15 mouse cellular contexts compared by ENCODE assay signal in genomic region chr7:110463471-110463870, GRCm38 (mm10).
"Had no signal": no experiment of that assay in that cellular context is flagged by ENCODE, and none has a peak within 500 bp of the region (broad histone marks: within the 10 kb centered on the region; RNA-seq: fewer than 3 reads in every experiment).

No protein-coding gene starts in this region.

- H3K36me3 ChIP-seq: limb, embryonic 13.5 days; midbrain, embryonic 15.5 days had no signal

- H3K4me2 ChIP-seq: limb, embryonic 13.5 days; midbrain, embryonic 15.5 days; neural tube, embryonic 12.5 days; stomach, embryonic 15.5 days had no signal

- H3K27me3 ChIP-seq: limb, embryonic 13.5 days; midbrain, embryonic 15.5 days; neural tube, embryonic 12.5 days; stomach, embryonic 15.5 days had no signal

- DNase-seq: kidney, postnatal 36 days; layer of hippocampus, adult 9-11 months; left cerebral cortex, postnatal 4 days; lung, adult 18-20 months; lung, postnatal 36 days; right cerebral cortex, postnatal 14 days; thymus, adult 2 months; thymus, postnatal 25 days had no signal

- H3K4me3 ChIP-seq: limb, embryonic 13.5 days; midbrain, embryonic 10.5 days; midbrain, embryonic 15.5 days; neural tube, embryonic 12.5 days; stomach, embryonic 15.5 days had no signal

- ATAC-seq: midbrain, embryonic 15.5 days had no signal

- H3K9me3 ChIP-seq: limb, embryonic 13.5 days; midbrain, embryonic 10.5 days; midbrain, embryonic 15.5 days; neural tube, embryonic 12.5 days; stomach, embryonic 15.5 days had no signal

- H3K4me1 ChIP-seq: limb, embryonic 13.5 days; midbrain, embryonic 10.5 days; midbrain, embryonic 15.5 days; neural tube, embryonic 12.5 days; stomach, embryonic 15.5 days had no signal

- H3K27ac ChIP-seq: kidney, postnatal 0 days; limb, embryonic 13.5 days; liver, embryonic 14.5 days; midbrain, embryonic 10.5 days; midbrain, embryonic 15.5 days; neural tube, embryonic 12.5 days; stomach, embryonic 15.5 days had no signal

- H3K9ac ChIP-seq: limb, embryonic 13.5 days; liver, embryonic 14.5 days; midbrain, embryonic 15.5 days; neural tube, embryonic 12.5 days; stomach, embryonic 15.5 days had no signal
